Mouse (Mus musculus): ENCODE results near the gene Sik2.

The Sik2 gene

DNA sequence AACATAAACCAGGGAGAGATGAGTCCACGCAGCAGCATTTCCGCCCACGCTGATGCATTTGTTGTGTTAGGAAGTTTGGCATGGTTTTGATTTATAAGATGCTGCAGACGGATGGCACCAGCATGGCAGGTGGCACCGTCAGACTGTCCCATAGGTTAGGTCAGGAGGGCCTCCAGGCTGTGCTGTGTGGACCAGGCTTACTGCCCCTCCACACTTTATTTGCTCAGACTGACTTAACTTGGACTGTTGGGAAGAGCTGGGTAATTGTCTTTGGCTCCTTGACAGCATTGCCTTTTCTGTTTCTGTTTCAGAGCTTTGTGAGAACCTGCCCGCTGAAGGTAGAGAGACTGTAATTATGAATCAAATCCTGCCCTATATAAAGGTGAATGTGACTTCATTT is 141.9 kb downstream of the Sik2 start:
- no peak for DNase-seq (ENCODE audit: low spot score in 2 of 2)

DNA sequence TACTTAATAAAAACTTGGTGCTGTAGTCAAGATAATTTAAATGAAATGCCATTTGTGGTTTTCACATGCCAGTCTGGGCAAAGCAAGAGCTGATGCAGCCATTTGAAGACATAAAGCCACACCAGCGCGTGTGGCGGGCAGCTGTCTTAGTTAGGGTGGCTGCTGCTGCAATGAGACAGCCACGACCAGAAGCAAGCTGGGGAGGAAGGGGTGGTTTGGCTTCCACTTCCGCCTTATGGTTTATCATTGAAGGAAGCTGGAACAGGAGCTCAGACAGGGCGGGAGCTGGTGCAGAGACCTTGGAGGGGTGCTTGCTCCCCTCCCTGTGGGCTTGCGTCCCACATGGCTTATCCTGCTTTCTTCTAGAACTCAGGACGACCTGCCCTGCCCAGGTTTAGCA is 143.1 kb downstream of the Sik2 start:
- no peak for DNase-seq (ENCODE audit: low spot score in 2 of 2)

DNA sequence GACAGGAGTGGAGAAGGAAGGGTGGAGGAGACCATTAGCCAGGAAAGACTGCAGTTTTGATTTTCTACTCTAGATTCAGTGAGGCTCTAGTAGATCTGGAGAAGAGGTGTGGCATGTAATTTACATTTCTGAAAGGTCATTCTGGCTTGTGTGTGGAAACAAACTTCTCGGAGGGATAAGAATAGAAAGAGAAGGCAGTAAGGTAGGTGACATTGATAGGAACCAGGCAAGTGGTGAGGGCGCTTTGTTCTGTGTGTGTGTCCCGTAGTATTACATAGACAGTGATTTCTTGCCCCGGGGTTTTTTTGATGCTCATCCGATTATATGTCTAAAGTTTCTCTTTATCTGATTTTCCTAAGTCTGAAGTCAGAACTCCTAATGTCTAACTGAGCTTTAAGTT is 144.0 kb downstream of the Sik2 start:
- no peak for DNase-seq (ENCODE audit: low spot score in 2 of 2)

DNA sequence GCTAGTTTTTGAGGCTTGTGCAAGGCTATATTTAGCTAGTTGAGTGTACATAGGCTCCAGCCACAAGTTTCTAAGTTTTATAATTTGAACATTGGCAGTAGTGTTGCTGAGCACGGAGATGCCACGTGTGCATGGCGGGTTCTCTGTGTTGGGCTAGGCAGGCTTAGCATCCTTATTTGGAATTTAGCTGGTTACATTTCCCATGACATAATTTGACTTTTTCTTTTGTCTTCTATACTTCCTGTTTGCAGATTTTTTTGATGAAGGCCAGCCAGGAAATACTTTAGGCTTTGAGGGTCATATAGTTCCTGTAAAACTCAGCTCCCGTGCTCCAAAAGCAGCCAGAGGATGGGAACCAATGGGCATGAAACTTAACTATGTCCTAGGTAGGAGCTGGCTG is 145.0 kb downstream of the Sik2 start:
- DNase-seq (ENCODE audit: low spot score in 2 of 2) = no peak

DNA sequence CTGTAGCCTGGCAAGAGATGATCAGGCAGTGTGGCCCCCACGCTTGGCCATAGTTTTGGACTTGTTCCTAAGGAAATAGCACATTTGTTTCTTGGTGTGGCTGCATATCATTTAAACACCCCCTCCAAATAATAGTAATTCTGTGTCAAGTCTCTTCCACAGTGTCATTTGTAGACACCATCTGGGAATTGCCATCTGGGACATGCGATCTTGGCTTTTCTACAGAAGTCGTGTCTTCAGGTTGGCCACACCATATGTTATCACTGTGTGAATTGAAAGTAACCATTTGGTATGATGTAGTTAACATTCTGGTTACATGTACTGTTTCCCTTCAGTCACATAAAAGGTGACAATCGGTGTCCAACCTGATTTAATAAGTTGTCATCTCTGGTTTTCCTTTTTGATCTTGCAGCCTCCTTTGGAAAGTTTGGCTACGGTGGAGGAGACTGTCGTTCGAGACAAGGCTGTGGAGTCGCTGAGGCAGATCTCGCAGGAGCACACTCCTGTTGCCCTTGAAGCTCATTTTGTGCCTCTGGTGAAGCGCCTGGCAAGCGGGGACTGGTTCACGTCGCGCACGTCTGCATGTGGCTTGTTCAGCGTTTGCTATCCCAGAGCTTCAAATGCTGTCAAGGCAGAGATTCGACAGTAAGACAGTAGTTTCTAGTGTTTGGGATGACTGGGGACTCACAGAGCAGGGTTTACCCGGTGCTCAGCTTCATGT is 147.6 kb downstream of the Sik2 start:
- peak in 1 of 2 experiments; percentile 51 for DNase-seq (ENCODE audit: low spot score in 2 of 2)

DNA sequence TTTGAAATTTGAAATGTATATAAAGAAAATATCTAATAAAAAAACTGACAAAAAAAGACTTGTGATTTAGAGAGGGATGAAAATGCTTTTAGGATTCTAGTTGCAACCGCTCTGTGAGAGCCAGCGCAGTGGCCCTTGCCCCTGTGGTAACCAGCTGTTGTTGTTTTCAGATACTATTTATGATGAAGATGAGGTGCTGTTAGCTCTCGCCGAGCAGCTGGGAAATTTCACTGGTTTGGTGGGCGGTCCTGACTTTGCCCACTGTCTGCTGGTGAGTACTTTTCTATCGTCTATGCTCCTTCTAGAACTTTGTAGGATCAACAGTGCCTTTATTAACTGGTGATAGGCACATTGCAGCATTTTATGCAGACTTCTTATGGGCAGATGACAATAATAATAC is 150.2 kb downstream of the Sik2 start:
- no peak for DNase-seq (ENCODE audit: low spot score in 2 of 2)

DNA sequence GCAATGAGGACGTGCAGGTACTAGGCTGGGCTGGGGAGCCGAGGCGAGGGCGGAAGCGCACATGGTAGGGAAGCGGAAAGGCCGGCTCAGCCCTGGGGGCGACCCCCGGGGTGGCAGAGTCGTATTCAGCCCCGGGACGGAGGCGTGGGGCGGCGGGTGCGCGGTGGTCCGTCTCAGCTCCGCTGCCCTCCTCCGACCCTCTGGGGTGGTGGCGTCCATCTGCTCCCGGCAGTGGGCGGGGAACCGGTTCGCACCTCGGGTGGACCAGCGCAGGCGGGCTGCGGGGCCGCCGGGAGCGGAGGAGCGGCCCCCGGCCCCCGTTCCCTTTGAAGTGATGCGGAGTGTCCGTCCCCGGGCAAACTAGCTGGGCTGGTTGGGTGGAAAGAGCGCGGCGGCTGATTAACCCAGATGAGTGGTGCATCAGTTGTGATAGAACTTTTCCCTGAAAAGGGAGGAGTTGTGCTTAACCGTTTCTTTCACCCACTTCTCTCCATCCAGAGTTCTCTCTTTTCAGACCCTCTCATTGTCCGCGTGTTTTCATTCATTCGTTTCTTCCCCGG is 151.7 kb downstream of the Sik2 start:
- no peak for DNase-seq (ENCODE audit: low spot score in 2 of 2)

DNA sequence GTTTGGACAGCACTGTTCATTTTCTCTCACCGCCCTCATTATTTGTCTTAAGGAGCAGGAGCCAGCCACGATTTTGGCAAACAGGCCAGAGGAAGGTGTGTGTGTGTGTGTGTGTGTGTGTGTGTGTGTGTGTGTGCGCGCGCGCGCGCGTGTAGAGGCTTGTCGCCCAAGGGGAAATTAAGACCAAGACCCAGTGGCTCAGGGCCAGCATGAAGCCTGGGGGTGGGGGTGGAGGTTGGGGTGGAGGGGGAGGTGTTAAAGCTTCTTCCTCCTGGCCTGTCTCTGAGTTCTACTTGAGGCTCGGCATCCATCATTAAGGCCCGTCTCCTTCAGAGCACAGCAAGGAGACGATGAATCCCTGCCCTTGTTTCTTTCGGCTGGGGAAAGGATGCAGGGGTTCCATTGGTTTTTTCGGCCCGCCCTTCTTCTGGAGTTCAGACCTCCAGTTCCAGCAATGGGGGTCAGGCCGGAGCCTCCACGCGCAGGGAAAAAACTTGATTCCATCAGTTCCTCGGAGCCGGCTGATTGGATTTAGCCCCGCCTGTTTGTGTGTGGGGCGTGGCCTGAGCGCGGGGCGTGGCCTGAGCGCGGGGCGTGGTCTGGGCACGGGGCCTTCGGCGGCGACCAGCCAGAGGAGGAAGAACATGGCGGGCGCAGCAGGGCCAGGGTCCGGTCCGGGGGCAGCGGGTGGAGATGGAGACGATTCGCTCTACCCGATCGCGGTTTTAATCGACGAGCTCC is 152.4 kb downstream of the Sik2 start:
- peak; percentile 90 to 92 for DNase-seq (ENCODE audit: low spot score in 2 of 2)

DNA sequence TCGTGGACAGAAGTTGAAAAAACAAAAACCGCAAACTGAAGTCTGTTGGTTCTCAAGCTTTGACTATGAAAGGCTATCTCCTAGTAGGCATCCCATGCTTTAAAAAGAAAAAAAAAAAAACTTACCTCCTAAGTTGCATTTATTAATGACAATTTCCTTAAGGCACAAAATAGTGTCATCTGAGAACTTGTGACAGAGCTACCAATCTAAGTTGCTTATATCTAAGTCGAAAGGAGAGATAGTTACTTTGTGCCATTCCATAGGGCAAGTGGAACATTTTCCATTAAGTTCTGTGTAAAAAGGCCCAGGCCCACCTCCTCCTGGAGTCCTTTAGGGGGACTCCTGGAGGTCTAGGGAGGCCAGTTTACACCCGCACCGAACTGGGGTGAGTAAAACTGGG is 153.1 kb downstream of the Sik2 start:
- no peak for DNase-seq (ENCODE audit: low spot score in 2 of 2)

DNA sequence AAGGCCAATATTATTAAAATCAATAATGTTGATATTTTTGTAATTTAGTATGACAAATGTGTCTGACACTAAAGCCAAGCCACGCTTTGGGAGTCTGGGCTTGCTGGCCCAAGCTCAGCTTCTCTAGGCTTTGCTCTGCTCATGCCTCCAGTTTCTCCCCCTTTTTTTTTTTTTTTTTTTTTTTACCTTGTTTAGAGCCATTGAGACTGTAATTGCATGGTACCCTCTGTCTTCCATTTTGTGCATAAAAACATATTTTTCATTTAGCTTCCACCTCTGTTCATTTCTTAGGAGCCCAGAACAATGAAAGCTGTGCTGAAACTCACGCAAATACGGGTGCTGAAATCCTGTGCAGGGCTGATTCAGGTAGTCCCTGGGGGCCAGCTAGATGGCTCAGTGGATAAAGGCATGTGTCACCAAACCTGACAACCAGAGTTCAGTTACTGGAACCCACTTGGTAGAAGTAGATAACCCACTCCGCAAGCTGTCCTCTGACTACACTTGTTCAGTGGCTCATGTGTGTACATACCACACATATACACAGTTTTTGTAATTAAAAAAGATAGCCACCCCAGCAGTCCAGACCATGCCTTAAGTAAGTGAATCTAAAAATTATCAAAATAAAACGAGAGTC is 153.6 kb downstream of the Sik2 start:
- DNase-seq (ENCODE audit: low spot score in 2 of 2) = no peak

DNA sequence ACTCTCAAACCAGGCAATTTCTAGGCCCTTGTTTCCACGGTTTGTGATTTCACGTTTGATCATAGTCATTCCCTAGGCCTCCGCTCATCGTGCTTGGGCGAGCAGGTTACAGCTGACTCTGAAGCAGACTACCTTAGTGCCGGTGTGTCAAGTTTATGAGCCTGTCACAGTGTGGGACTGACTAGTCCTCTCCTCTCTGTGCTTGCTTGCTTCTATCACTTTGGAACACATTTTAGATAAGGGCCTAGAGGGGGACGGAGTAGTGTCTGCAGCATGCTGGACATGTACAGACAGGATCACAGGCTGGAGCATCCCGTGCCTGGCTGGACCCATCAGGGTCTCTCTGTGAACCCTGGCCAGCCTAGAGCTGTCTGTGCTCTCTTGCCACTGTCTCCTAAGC is 154.5 kb downstream of the Sik2 start:
- DNase-seq (ENCODE audit: low spot score in 2 of 2) = no peak

DNA sequence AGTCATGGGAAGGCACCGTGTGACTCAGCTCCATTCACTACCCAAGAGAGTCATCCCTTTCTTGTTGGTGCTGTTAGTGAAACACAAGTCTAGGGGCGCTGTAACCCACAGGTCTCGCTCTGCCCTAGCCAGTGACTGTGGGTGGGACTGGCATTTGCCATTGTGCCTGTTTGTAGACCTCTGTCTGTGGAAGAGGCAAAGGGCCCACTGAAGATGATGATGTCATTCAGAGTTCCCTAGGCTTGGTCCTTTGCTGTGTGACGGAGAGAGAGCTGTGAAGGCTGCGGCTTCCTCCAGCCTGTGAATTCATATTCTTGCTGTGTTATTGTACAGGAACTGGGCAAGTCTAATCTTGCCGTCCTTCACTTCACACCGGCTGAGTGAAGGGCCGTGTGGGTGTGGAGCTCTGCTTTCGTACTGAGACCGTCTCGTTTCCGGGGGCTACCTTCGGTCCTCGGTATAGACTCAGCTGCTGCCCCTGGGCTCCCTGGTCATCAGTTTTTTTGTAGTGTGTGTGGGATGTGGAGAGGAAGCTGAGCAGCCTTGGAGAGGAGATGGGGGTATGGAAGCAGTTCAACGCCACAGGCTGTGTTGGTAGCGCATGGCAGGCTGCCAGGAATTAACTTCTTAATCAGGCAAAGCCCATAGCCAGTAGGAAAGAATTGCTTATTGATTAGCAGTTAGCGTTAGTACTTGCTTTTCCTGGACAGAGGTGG is 156.1 kb downstream of the Sik2 start:
- DNase-seq (ENCODE audit: low spot score in 2 of 2) = peak in 1 of 2 experiments; percentile 26

DNA sequence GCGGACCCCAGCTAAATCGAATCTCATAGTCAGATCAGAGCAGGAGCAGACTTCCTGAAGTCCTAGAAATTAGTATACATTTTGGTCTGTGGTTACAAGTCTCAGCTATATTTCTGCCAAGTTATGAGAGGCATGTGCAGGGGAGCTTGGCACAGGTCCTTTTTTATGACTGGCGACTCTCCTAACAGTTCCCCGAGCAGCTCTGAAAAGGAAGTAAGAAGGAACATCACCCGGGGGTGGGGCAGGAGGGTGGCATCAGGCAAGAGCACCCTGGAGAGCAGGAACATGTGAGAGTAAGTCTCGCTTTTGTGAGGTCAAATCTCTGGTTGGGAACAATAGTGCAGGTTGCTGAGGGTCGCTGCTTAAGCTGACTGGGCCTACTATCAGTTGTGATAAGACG is 158.2 kb downstream of the Sik2 start:
- DNase-seq (ENCODE audit: low spot score in 2 of 2) = peak; percentile 46 to 54

DNA sequence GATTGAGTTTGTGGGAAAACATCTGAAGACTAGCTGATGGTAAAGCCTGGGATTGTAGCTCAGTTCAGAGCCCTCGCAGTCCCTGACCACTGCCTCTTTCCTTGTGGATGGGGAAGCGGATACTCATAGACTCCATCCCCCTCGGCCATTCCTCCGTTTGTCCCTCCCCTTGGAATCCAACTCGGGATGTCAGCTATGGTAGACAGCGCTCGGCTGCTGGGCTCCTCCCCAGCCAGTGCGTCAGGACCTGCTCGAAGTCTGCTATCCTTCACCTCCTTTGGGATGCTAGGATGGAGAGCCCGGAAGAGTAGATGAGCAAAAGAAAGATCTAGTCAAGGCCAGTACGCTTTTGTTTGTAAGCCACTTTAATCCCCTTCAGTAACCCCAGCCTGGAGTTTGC is 158.6 kb downstream of the Sik2 start:
- DNase-seq (ENCODE audit: low spot score in 2 of 2) = no peak

DNA sequence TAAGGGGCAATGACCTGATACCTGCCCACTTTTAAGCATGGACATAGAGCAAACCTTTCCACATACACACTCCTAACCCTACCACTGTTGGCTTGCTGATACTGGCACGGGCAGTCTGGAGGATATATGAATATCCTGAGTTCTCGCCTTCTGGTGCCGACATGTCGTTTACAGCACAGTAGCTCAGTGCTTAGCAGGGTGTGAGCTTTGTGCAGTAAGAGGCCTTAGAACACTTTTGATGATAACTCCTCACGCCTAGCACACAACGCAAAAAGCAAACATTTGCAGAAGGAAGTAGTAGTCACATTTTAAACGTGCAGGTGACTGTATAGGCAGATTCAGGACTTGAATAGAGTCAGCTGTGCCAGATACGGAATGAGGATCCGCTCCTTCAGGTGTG is 159.1 kb downstream of the Sik2 start:
- no peak for DNase-seq (ENCODE audit: low spot score in 2 of 2)

DNA sequence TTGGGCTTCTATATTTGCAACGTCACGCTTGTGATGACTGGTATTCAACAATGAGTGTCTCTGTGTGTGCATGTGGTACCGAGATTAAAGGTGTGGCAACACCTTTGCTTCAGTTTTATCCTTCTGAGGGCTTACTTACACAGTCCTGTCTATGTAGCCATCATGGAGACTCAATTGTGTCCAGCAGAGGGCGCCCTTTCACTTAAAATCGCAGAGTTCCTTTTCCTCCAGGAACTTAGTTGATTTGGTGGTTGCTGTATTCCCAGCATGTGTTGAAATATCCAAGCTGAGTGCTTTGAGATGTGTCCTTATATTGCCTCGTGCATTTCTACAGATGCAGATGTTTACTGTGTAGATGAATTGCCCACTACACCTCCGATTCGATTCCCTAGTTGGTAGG is 159.6 kb downstream of the Sik2 start:
- peak; percentile 92 to 97 for DNase-seq (ENCODE audit: low spot score in 2 of 2)

DNA sequence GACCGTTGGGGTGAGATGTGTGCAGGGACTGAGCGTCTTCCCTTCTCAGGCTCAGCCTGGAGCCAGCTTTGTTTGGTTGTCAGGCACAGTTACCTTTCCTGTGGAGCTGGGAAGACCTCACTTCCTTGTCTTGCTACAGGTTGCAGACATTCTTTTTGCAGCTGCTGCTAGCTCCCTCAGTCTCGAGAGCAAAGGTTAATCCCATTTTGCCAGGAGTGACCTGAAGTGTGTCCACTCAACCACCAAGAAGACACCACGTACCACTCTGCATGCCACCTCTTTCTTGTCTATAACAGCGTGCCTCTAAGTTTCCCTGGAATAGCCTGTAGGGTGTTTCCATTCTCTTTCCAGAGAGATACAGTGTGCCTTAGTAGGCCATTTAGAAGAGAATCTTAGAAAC is 160.1 kb downstream of the Sik2 start:
- no peak for DNase-seq (ENCODE audit: low spot score in 2 of 2)

DNA sequence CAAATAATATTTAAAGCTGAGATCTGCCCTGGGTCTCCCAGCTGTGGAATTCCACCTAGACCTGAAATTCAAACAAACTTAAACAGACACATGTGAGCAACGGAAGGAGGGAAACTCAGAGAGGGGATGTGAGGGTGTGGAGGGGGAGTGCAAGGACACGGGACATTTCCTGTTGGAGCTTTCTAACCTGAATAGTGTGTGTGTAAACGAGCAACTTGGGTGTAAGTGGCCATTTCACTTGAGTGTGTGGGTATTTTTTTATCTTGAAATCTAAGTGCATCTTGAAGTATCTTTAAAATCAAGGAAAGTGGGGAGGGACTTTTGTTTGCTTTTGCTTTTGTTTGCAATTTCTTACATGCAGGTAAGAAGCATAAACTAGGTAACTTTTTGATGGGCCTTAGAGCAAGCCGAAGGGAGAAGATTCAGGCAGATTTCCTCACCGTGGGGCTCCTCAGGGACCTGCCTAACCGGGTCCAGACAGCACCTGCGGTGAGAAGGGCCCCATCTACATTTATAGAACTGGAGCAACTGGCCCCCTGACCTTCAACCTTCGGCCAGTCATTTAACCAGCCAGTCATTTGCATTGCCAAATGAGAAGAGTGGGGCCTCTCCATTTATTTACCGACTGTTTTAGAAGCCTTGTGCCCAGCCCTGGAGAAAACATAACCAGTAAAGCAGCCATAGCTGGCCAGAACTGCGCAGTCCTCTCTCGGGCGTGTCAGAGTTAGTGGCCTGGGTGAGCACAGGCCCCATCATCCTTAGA is 161.1 kb downstream of the Sik2 start:
- DNase-seq (ENCODE audit: low spot score in 2 of 2) = no peak

DNA sequence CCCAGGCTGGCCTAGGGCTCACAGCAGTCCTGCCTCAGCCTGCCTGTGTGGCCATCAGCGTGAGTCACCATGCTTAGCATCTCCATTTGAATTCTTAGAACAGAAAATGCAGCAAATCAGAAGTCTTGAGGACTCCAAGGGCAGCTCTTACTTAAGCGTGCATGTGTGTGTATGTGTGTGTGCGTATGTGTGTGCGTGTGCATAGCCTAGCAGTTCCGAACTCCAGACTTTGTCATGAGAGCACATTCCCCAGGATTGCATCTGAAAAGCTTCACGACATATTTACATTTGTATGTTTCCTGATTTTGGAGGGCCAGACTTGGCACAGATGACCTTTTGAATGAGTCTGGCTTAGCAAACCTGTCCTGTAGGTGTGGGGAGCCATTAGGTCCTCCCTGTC is 161.7 kb downstream of the Sik2 start:
- DNase-seq (ENCODE audit: low spot score in 2 of 2) = no peak

DNA sequence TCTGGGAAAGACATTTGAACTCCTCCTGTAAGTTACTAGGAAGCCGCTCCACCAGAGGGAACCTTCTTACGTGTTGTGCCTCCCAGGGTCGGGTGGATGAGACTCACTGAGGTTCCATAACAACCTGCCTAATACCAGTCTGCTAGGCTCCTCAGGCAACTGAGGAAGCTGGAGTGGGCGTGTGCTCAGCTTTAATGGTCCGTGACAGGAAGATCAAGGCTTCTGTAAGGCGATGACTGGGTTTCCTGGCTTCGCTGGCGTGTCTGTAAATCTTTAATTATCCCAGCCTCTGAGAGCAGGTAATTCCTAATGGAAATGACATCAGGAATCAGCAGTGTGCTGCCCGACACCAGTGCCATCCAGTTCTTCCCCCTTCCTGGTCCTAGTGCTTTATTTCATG is 163.3 kb downstream of the Sik2 start:
- DNase-seq (ENCODE audit: low spot score in 2 of 2) = no peak

DNA sequence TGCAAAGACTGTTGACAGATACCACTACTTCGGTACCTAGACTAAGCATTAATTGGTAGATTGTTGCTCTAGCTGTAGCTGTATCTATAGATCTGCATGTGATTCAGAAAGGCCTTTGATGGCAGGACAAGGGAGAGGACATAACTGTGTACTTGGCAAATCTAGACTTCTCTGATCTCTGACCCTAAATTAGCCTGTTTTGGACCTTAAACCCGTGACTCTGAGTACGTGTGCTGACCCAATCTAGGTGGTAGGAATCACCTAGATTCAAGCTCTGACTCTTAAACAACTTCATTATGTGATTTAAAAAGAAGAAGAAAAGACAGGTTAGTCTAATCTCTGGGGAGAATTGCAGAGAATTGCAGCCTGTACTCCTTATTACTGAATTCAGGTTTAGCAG is 163.8 kb downstream of the Sik2 start, which contains the start of gene Ppp2r1b:
Gene Ppp2r1b, plus strand, starts transcription at position 221 of the 400 bp plus-strand sequence.
- DNase-seq (ENCODE audit: low spot score in 2 of 2) = no peak

All from frontal cortex, postnatal 36 days (tissue).